Mouse (Mus musculus) heart, embryonic 16.5 days (tissue): Measurements from ENCODE around the gene Mical1. TPM values are rescaled to one million over a fixed set of nuclear protein-coding genes. Genes with fewer than 3 reads are reported as not detected.
A peak's percentile ranks its signal among the peaks of the same experiment; 100 is the strongest.

Experiments
- ATAC-seq: fragments of 200-750 bp; cut with Nextera tagmentation; replicated peaks from 2 replicates; pipeline ENCODE4 v1.8.0; 2017; ENCODE audit warnings: moderate number of reproducible peaks; ENCODE audit not compliant: insufficient read depth, low FRiP score; ENCODE audit errors: extremely low read depth
- H3K27ac ChIP-seq: fragments of 300-500 bp; sonication (generic); 2 replicates; pipeline ENCODE4 v1.5.1; 2014; ENCODE audit warnings: mild to moderate bottlenecking, low read length, control low read depth, moderate library complexity
- H3K27me3 ChIP-seq: fragments of 300-500 bp; sonication (generic); 2 replicates; pipeline ENCODE4 v1.6.1; 2014; ENCODE audit warnings: low read length, mixed read lengths; ENCODE audit not compliant: control insufficient read depth, insufficient read depth
- H3K36me3 ChIP-seq: fragments of 300-500 bp; sonication (generic); 2 replicates; pipeline ENCODE4 v1.6.1; 2014; ENCODE audit not compliant: control insufficient read depth, insufficient read depth
- H3K4me1 ChIP-seq: fragments of 300-500 bp; sonication (generic); 2 replicates; pipeline ENCODE4 v1.6.1; 2014; ENCODE audit warnings: low read length, mixed read lengths; ENCODE audit not compliant: control insufficient read depth, insufficient read depth
- H3K4me2 ChIP-seq: fragments of 300-500 bp; sonication (generic); 2 replicates; pipeline ENCODE4 v1.6.1; 2014; ENCODE audit warnings: low read depth, mild to moderate bottlenecking, control low read depth, low read length
- H3K4me3 ChIP-seq: fragments of 300-500 bp; sonication (generic); 2 replicates; pipeline ENCODE4 v1.5.1; 2014; ENCODE audit warnings: mild to moderate bottlenecking, control low read depth, low read length
- H3K9ac ChIP-seq: fragments of 300-500 bp; sonication (generic); 2 replicates; pipeline ENCODE4 v1.6.1; 2014; ENCODE audit warnings: low read length, control low read depth
- H3K9me3 ChIP-seq: fragments of 300-500 bp; sonication (generic); replicated peaks from 2 replicates; pipeline ENCODE4 v1.6.1; 2016; ENCODE audit warnings: low read length; ENCODE audit not compliant: control insufficient read depth
- WGBS: fragments of 180-500 bp; shearing (Covaris S2); extraction: QIAGEN DNeasy Blood & Tissue Kit; methylation state at CpG from one replicate; pipeline ENCODE4 v1.1.7; 2014; 5-methylcytosine and 5-hydroxymethylcytosine counted together
- polyA plus RNA-seq: library from polyadenylated mRNA; unstranded; fragments of >200 nt; fragmentation: Nextera tagmentation; extraction: Ambion mirVana; gene quantifications from 2 replicates; pipeline ENCODE4 v1.2.1, GENCODE M21; 2015

Mical1 gene
- polyA plus RNA-seq, 1 experiment from 2014 or later, result 37.7 TPM

- Histone ChIP-seq H3K4me2 (no peak overlapping the region), H3K36me3 (0 out of 2 replicates have a peak, but pooled peaks cover under 1% of the 10 kb centered on the region), H3K27ac (peak overlapping the region; percentile 90), H3K27me3 (no peaks in the 10 kb centered on the region), H3K9ac (no peak overlapping the region), H3K4me1 (peaks cover 40% of the 10 kb centered on the region), H3K4me3 (no peak overlapping the region), H3K9me3 (no peaks in the 10 kb centered on the region)
- 76% methylated on average over 5 of the region's 5 CpGs for WGBS
- no peak for ATAC-seq
These were observed 3.1 kb upstream of the Mical1 start for GRCm38 (mm10) chr10:41472962-41473481.

GRCm38 (mm10) chr10:41473782-41474468, 2.2 kb upstream of the Mical1 start:
- Histone ChIP-seq H3K27ac (peak overlapping the region; percentile 90), H3K27me3 (no peaks in the 10 kb centered on the region), H3K4me3 (no peak overlapping the region), H3K4me1 (peaks cover 44% of the 10 kb centered on the region), H3K36me3 (peaks cover 2% of the 10 kb centered on the region; the same call in 1 of the 2 replicates), H3K9me3 (no peaks in the 10 kb centered on the region), H3K9ac (no peak overlapping the region), H3K4me2 (no peak overlapping the region)
- 28% methylated on average over 6 of the region's 6 CpGs for WGBS
- ATAC-seq, result peak; percentile 24; the same call in 1 of the 2 replicates

- H3K9me3 ChIP-seq, result no peaks in the 10 kb centered on the region
- peak overlapping the region; percentile 51 for H3K9ac ChIP-seq
- 43% methylated on average over 1 of the region's 1 CpGs for WGBS
- peak overlapping the region; percentile 90 for H3K27ac ChIP-seq
- H3K36me3 ChIP-seq, result peaks cover 12% of the 10 kb centered on the region
- H3K4me3 ChIP-seq, result no peak overlapping the region
- peaks cover 44% of the 10 kb centered on the region for H3K4me1 ChIP-seq
- peak overlapping the region; percentile 89; the same call in 1 of the 2 replicates for H3K4me2 ChIP-seq
- ATAC-seq, result no peak
- no peaks in the 10 kb centered on the region for H3K27me3 ChIP-seq
These were observed 1.1 kb upstream of the Mical1 start for GRCm38 (mm10) chr10:41474981-41475391.

- under 1% methylated on average over 9 of the region's 9 CpGs for WGBS
- Histone ChIP-seq H3K4me3 (peak overlapping the region; percentile 72), H3K4me2 (peak overlapping the region; percentile 89), H3K9me3 (no peaks in the 10 kb centered on the region), H3K9ac (peak overlapping the region; percentile 87), H3K27ac (peak overlapping the region; percentile 90), H3K4me1 (peaks cover 57% of the 10 kb centered on the region), H3K27me3 (no peaks in the 10 kb centered on the region), H3K36me3 (peaks cover 20% of the 10 kb centered on the region)
- no peak for ATAC-seq
These were observed 834 bp downstream of the Mical1 start for GRCm38 (mm10) chr10:41477018-41477277.

GRCm38 (mm10) chr10:41477278-41478181, 1.4 kb downstream of the Mical1 start:
- Histone ChIP-seq H3K4me1 (peaks cover 52% of the 10 kb centered on the region), H3K9ac (peak overlapping the region; percentile 87), H3K36me3 (peaks cover 24% of the 10 kb centered on the region), H3K27ac (peak overlapping the region; percentile 90), H3K4me3 (peak overlapping the region; percentile 72), H3K4me2 (peak overlapping the region; percentile 89), H3K27me3 (no peaks in the 10 kb centered on the region), H3K9me3 (no peaks in the 10 kb centered on the region)
- ATAC-seq, result peak; percentile 47
- 4% methylated on average over 20 of the region's 20 CpGs for WGBS

- peaks cover 40% of the 10 kb centered on the region for H3K36me3 ChIP-seq
- ATAC-seq, result no peak
- no peak overlapping the region for H3K4me3 ChIP-seq
- H3K9me3 ChIP-seq, result no peaks in the 10 kb centered on the region
- H3K27me3 ChIP-seq, result no peaks in the 10 kb centered on the region
- H3K4me1 ChIP-seq, result peaks cover 35% of the 10 kb centered on the region
- 87% methylated on average over 3 of the region's 3 CpGs for WGBS
- no peak overlapping the region for H3K4me2 ChIP-seq
- no peak overlapping the region for H3K27ac ChIP-seq
- H3K9ac ChIP-seq, result no peak overlapping the region
These were observed 3.8 kb downstream of the Mical1 start for GRCm38 (mm10) chr10:41479961-41480360.

- Histone ChIP-seq H3K9me3 (no peaks in the 10 kb centered on the region), H3K4me2 (no peak overlapping the region; the same call in 1 of the 2 replicates), H3K27me3 (no peaks in the 10 kb centered on the region), H3K4me3 (no peak overlapping the region), H3K27ac (no peak overlapping the region), H3K9ac (peak overlapping the region; percentile 32), H3K36me3 (peaks cover 51% of the 10 kb centered on the region), H3K4me1 (peaks cover 26% of the 10 kb centered on the region)
- 54% methylated on average over 33 of the region's 33 CpGs for WGBS
- no peak for ATAC-seq
These were observed 5.1 kb downstream of the Mical1 start for GRCm38 (mm10) chr10:41480938-41481880.

GRCm38 (mm10) chr10:41482446-41482845, 6.3 kb downstream of the Mical1 start:
- H3K36me3 ChIP-seq, result peaks cover 61% of the 10 kb centered on the region
- no peaks in the 10 kb centered on the region for H3K27me3 ChIP-seq
- no peak overlapping the region for H3K4me3 ChIP-seq
- 87% methylated on average over 7 of the region's 7 CpGs for WGBS
- no peak overlapping the region for H3K4me2 ChIP-seq
- H3K27ac ChIP-seq, result no peak overlapping the region
- ATAC-seq, result no peak
- H3K9me3 ChIP-seq, result no peaks in the 10 kb centered on the region
- H3K4me1 ChIP-seq, result peaks cover 23% of the 10 kb centered on the region
- no peak overlapping the region for H3K9ac ChIP-seq
